Mouse (Mus musculus) cerebellum, adult 2 months (tissue): ENCODE data around the gene Chrm3. TPM values are rescaled to one million over a fixed set of nuclear protein-coding genes. Genes with fewer than 3 reads are reported as not detected.

Source experiments
- DNase-seq, 2 experiments: peaks; one replicate each; pipeline ENCODE4 v3.0.0; 2021
- H3K27ac ChIP-seq: fragments of 200-500 bp; 2 replicates; pipeline ENCODE4 v1.5.1; 2012; ENCODE audit warnings: low read length, control low read depth, inconsistent platforms; ENCODE audit not compliant: insufficient read depth
- H3K27me3 ChIP-seq: fragments of 200-500 bp; 2 replicates; pipeline ENCODE4 v1.6.1; 2012; ENCODE audit warnings: inconsistent platforms, mild to moderate bottlenecking, low read length, moderate library complexity; ENCODE audit not compliant: control insufficient read depth, insufficient read depth
- H3K4me1 ChIP-seq: fragments of 200-500 bp; 2 replicates; pipeline ENCODE4 v1.6.1; 2011; ENCODE audit warnings: low read length; ENCODE audit not compliant: control insufficient read depth, insufficient read depth
- H3K4me3 ChIP-seq: fragments of 200-500 bp; replicated peaks from 2 replicates; pipeline ENCODE3; 2011; ENCODE audit warnings: mild to moderate bottlenecking, low read depth, low read length, control low read depth; ENCODE audit not compliant: insufficient read depth
- CTCF ChIP-seq: fragments of 200-500 bp; IDR thresholded peaks from 2 replicates; pipeline ENCODE4 v1.5.1; 2011; ENCODE audit warnings: low read depth, mild to moderate bottlenecking, control low read depth, low read length, moderate library complexity, borderline replicate concordance; ENCODE audit not compliant: insufficient read depth
- POLR2A ChIP-seq: fragments of 200-500 bp; IDR thresholded peaks from 2 replicates; pipeline ENCODE4 v1.6.1; 2011; ENCODE audit warnings: low read length, control low read depth, borderline replicate concordance; ENCODE audit not compliant: insufficient read depth
- WGBS: fragments of 180-500 bp; shearing (Covaris S2); methylation state at CpG from one replicate; pipeline ENCODE4 v1.1.7; 2018; 5-methylcytosine and 5-hydroxymethylcytosine counted together
- polyA plus RNA-seq: library from polyadenylated mRNA; depleted of rRNA; stranded (reverse); fragments of >200 nt; gene quantifications from 2 replicates; pipeline ENCODE4 v1.2.3, GENCODE M21; 2012

Gene Chrm3
- polyA plus RNA-seq, 1 experiment, result 4.4 TPM

DNA sequence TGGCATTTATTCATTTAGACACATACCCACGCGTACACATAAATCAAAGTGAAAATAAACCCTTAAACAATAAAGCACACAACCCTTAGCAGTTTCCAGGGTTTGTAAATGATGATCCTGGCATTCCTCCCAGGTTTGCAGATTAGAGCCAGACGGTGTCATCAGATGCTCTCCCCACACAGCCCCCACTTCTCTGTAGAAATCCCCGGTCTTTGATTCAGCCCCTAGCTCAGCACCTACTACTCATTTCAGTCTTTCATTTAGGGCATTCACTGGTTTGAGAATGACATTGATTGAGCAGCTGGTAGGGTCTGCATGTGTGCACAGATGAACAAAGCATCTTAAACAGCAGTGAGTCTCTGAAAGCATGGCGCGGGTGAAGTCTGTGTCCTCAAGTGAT lies 274.3 kb downstream of the Chrm3 start:
- Histone ChIP-seq H3K4me3 (no peak overlapping the region), H3K27me3 (no peaks in the 10 kb centered on the region), H3K4me1 (peaks cover 4% of the 10 kb centered on the region; the same call in 1 of the 2 replicates), H3K27ac (no peak overlapping the region)
- WGBS, result 63% methylated on average over 6 of the region's 6 CpGs
- no peak for TF ChIP-seq CTCF
- DNase-seq, result peak in 1 of 2 experiments; percentile 8

- WGBS, result 79% methylated on average over 6 of the region's 6 CpGs
- no peak for DNase-seq
- Histone ChIP-seq H3K4me3 (no peak overlapping the region), H3K4me1 (peaks cover 4% of the 10 kb centered on the region; the same call in 1 of the 2 replicates), H3K27me3 (no peaks in the 10 kb centered on the region), H3K27ac (no peak overlapping the region)
- TF ChIP-seq POLR2A (no peak), CTCF (no peak)
Measured at GRCm38 (mm10) chr13:10081896-10082426, 278.7 kb downstream of the Chrm3 start.

GRCm38 (mm10) chr13:10071165-10071564 lies 289.5 kb downstream of the Chrm3 start:
- Histone ChIP-seq H3K27ac (no peak overlapping the region), H3K27me3 (no peaks in the 10 kb centered on the region; the same call in 1 of the 2 replicates), H3K4me3 (no peak overlapping the region), H3K4me1 (no peaks in the 10 kb centered on the region)
- WGBS, result 8% methylated on average over 5 of the region's 5 CpGs
- TF ChIP-seq POLR2A, result no peak
- TF ChIP-seq CTCF, result peak; percentile 17; the same call in 1 of the 2 replicates
- DNase-seq, result peak in 1 of 2 experiments; percentile 5

GRCm38 (mm10) chr13:10068927-10069580 lies 291.6 kb downstream of the Chrm3 start:
- Histone ChIP-seq H3K27ac (no peak overlapping the region), H3K27me3 (no peaks in the 10 kb centered on the region), H3K4me1 (no peaks in the 10 kb centered on the region), H3K4me3 (no peak overlapping the region)
- WGBS, result 94% methylated on average over 10 of the region's 10 CpGs
- DNase-seq, result no peak
- TF ChIP-seq POLR2A (no peak), CTCF (no peak)

- Histone ChIP-seq H3K27me3 (no peaks in the 10 kb centered on the region), H3K4me3 (no peak overlapping the region), H3K4me1 (no peaks in the 10 kb centered on the region), H3K27ac (no peak overlapping the region)
- 88% methylated on average over 12 of the region's 12 CpGs for WGBS
- no peak for TF ChIP-seq CTCF
- TF ChIP-seq POLR2A, result no peak
- no peak for DNase-seq
Measured at GRCm38 (mm10) chr13:10066829-10067618, 293.6 kb downstream of the Chrm3 start.

DNA sequence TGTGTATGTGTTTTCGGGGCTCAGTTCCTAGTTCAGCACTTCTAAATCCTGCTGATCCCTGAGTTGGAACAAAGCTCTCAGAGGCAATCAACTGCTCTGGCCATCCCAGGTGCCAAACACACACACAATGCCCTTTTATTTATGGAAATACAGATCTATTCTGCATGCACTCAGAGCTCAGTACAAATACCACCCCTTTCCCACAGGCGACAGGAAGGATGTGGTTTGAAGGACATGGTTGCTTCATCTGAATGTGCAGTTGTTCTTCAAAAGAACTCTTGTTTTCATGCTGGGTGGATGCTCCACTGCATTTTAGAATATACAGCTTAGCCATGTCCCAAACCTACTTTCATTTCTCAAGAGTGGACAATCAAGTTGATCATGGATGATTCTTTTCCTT lies 294.9 kb downstream of the Chrm3 start:
- H3K27ac ChIP-seq, result no peak overlapping the region
- H3K4me3 ChIP-seq, result no peak overlapping the region
- H3K27me3 ChIP-seq, result no peaks in the 10 kb centered on the region
- H3K4me1 ChIP-seq, result no peaks in the 10 kb centered on the region
- WGBS, result 80% methylated on average over 2 of the region's 2 CpGs
- no peak for TF ChIP-seq POLR2A
- no peak for TF ChIP-seq CTCF
- DNase-seq, result no peak

DNA sequence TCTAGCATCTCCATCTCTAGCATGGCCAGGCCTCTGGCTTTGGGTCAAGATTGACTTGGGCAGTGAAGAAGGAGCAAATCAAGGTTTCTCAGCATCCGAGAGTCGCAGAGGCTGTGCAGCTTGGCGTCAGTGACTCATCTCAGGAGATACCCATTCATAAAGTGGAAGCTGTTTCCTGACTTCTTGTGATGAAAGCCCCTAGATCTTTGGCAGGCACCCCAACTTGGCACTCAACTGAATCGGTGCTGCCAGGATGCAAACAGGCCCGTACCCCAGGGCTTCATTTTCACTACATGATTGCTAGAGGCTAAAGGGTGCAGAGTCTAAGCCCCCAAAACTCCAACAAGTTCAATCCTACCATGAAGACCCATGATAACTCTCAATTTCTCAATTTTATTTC lies 298.0 kb downstream of the Chrm3 start:
- TF ChIP-seq CTCF, result no peak
- TF ChIP-seq POLR2A, result no peak
- DNase-seq, result no peak
- no peak overlapping the region for H3K4me3 ChIP-seq
- H3K27me3 ChIP-seq, result no peaks in the 10 kb centered on the region
- H3K27ac ChIP-seq, result no peak overlapping the region
- WGBS, result 10% methylated on average over 5 of the region's 5 CpGs
- no peaks in the 10 kb centered on the region for H3K4me1 ChIP-seq
